10 mouse cellular contexts compared by ENCODE assay signal in genomic region chr11:53632122-53632733, GRCm38 (mm10). TPM values are rescaled to one million over a fixed set of nuclear protein-coding genes. Genes with fewer than 3 reads are reported as not detected.
DNase-seq lines count a peak whose midpoint lies in the region; ATAC-seq and TF ChIP-seq lines count a peak whose summit lies in the region.
"Had no signal": no experiment of that assay in that cellular context is flagged by ENCODE, and none has a peak within 500 bp of the region (broad histone marks: within the 10 kb centered on the region; RNA-seq: fewer than 3 reads in every experiment).

No protein-coding gene starts in this region.

- H3K4me1 ChIP-seq in forebrain, embryonic 14.5 days (ENCODE audit: control insufficient read depth, insufficient read depth, low read length) = 0 out of 2 replicates have a peak, but pooled peaks cover 3% of the 10 kb centered on the region
- peaks cover 6% of the 10 kb centered on the region for H3K4me1 ChIP-seq in forebrain, embryonic 16.5 days (replicated peaks; ENCODE audit: control insufficient read depth, insufficient read depth, low read length)
- H3K4me1 ChIP-seq in liver, embryonic 14.5 days (replicated peaks; ENCODE audit: control insufficient read depth in 2 of 2, insufficient read depth in 2 of 2, low read length in 1 of 2) = peaks cover 3 to 5% of the 10 kb centered on the region in 2 experiments
- peaks cover 41% of the 10 kb centered on the region for H3K4me1 ChIP-seq in liver, embryonic 12.5 days
- H3K4me1 ChIP-seq in neural tube, embryonic 15.5 days = peaks cover 12% of the 10 kb centered on the region

- ATAC-seq in forebrain, embryonic 14.5 days = no peak
- ATAC-seq in forebrain, embryonic 16.5 days = no peak
- ATAC-seq in liver, embryonic 14.5 days (ENCODE audit: insufficient read depth) = no peak
- no peak for ATAC-seq in liver, embryonic 12.5 days
- ATAC-seq in megakaryocyte progenitor cell, adult 5-6 weeks (replicated peaks; ENCODE audit: poor library complexity) = peak; percentile 42
- no peak for ATAC-seq in neural tube, embryonic 15.5 days (ENCODE audit: low FRiP score)

- no peaks in the 10 kb centered on the region for H3K36me3 ChIP-seq in forebrain, embryonic 14.5 days (ENCODE audit: control insufficient read depth, insufficient read depth, low read length)
- H3K36me3 ChIP-seq in forebrain, embryonic 16.5 days (ENCODE audit: control insufficient read depth, insufficient read depth) = no peaks in the 10 kb centered on the region
- no peaks in the 10 kb centered on the region for H3K36me3 ChIP-seq in liver, embryonic 14.5 days (replicated peaks; ENCODE audit: control insufficient read depth, insufficient read depth, low read depth)
- H3K36me3 ChIP-seq in liver, embryonic 12.5 days = no peaks in the 10 kb centered on the region
- H3K36me3 ChIP-seq in neural tube, embryonic 15.5 days = no peaks in the 10 kb centered on the region
- H3K36me3 ChIP-seq: heart, embryonic 10.5 days had no signal

- WGBS in forebrain, embryonic 14.5 days = 73% methylated on average over 14 of the region's 14 CpGs
- WGBS in forebrain, embryonic 16.5 days = 72% methylated on average over 14 of the region's 14 CpGs
- 74% methylated on average over 14 of the region's 14 CpGs for WGBS in liver, embryonic 14.5 days (ENCODE audit: insufficient replicate concordance)
- 77% methylated on average over 14 of the region's 14 CpGs for WGBS in liver, embryonic 12.5 days (ENCODE audit: insufficient replicate concordance)
- 75% methylated on average over 14 of the region's 14 CpGs for WGBS in neural tube, embryonic 15.5 days

- H3K4me2 ChIP-seq in forebrain, embryonic 14.5 days (ENCODE audit: low read length) = no peak overlapping the region
- H3K4me2 ChIP-seq in forebrain, embryonic 16.5 days (ENCODE audit: low read length) = no peak overlapping the region
- H3K4me2 ChIP-seq in liver, embryonic 14.5 days (ENCODE audit: low read depth) = no peak overlapping the region
- no peak overlapping the region for H3K4me2 ChIP-seq in liver, embryonic 12.5 days
- no peak overlapping the region for H3K4me2 ChIP-seq in neural tube, embryonic 15.5 days

- peak; percentile 6 for DNase-seq in forebrain, embryonic 14.5 days (ENCODE audit: low spot score)
- no peak for DNase-seq in liver, embryonic 14.5 days (ENCODE audit: low read depth in 3 of 3, low spot score in 3 of 3)
- peak; percentile 64 for DNase-seq in R1 (ENCODE audit: low read depth, low spot score)
- no peak for DNase-seq in ovary, adult 18-20 months (ENCODE audit: low spot score)
- DNase-seq: kidney, postnatal 14 days had no signal

- no peak for TF ChIP-seq EP300 in liver, embryonic 14.5 days (IDR thresholded peaks at IDR 0.05; ENCODE audit: low read depth)

- H3K9ac ChIP-seq in forebrain, embryonic 14.5 days (ENCODE audit: low read length) = no peak overlapping the region
- H3K9ac ChIP-seq in forebrain, embryonic 16.5 days (replicated peaks; ENCODE audit: low read depth, low read length) = no peak overlapping the region
- H3K9ac ChIP-seq in liver, embryonic 14.5 days (replicated peaks) = no peak overlapping the region
- no peak overlapping the region for H3K9ac ChIP-seq in liver, embryonic 12.5 days
- H3K9ac ChIP-seq in neural tube, embryonic 15.5 days (replicated peaks) = no peak overlapping the region

- 0 out of 2 replicates have a peak, but pooled peaks cover 5% of the 10 kb centered on the region for H3K27me3 ChIP-seq in forebrain, embryonic 14.5 days (replicated peaks; ENCODE audit: control insufficient read depth, insufficient read depth, low read length)
- 0 out of 2 replicates have a peak, but pooled peaks cover 6% of the 10 kb centered on the region for H3K27me3 ChIP-seq in forebrain, embryonic 16.5 days (replicated peaks; ENCODE audit: control insufficient read depth, insufficient read depth, low read length)
- H3K27me3 ChIP-seq in liver, embryonic 14.5 days (ENCODE audit: control insufficient read depth, insufficient read depth, low read length) = peaks cover 6% of the 10 kb centered on the region; the same call in 1 of the 2 replicates
- peaks cover 29% of the 10 kb centered on the region for H3K27me3 ChIP-seq in liver, embryonic 12.5 days (replicated peaks)
- peaks cover 18% of the 10 kb centered on the region for H3K27me3 ChIP-seq in neural tube, embryonic 15.5 days (replicated peaks)

- H3K27ac ChIP-seq in forebrain, embryonic 14.5 days (ENCODE audit: low read depth, low read length) = no peak overlapping the region
- H3K27ac ChIP-seq in forebrain, embryonic 16.5 days (ENCODE audit: low read length) = no peak overlapping the region
- no peak overlapping the region for H3K27ac ChIP-seq in liver, embryonic 14.5 days
- no peak overlapping the region for H3K27ac ChIP-seq in liver, embryonic 12.5 days
- no peak overlapping the region for H3K27ac ChIP-seq in neural tube, embryonic 15.5 days (replicated peaks)

- H3K9me3 ChIP-seq in forebrain, embryonic 14.5 days (replicated peaks; ENCODE audit: control insufficient read depth, low read length) = no peaks in the 10 kb centered on the region
- H3K9me3 ChIP-seq in forebrain, embryonic 16.5 days (ENCODE audit: control insufficient read depth, low read length) = no peaks in the 10 kb centered on the region
- H3K9me3 ChIP-seq in liver, embryonic 14.5 days (ENCODE audit: control insufficient read depth, low read length) = no peaks in the 10 kb centered on the region
- H3K9me3 ChIP-seq in liver, embryonic 12.5 days (replicated peaks) = no peaks in the 10 kb centered on the region
- H3K9me3 ChIP-seq in neural tube, embryonic 15.5 days (replicated peaks) = no peaks in the 10 kb centered on the region
- H3K9me3 ChIP-seq: heart, embryonic 10.5 days had no signal

- TF ChIP-seq CTCF in liver, embryonic 14.5 days (IDR thresholded peaks at IDR 0.05; ENCODE audit: low read depth) = peak; percentile 54

- H3K4me3 ChIP-seq in forebrain, embryonic 14.5 days (ENCODE audit: low read depth, low read length) = no peak overlapping the region
- H3K4me3 ChIP-seq in forebrain, embryonic 16.5 days (replicated peaks; ENCODE audit: low read length) = no peak overlapping the region
- H3K4me3 ChIP-seq in liver, embryonic 14.5 days (ENCODE audit: insufficient read depth in 1 of 2, low read depth in 2 of 2, low read length in 2 of 2) = no peak overlapping the region
- H3K4me3 ChIP-seq in liver, embryonic 12.5 days = no peak overlapping the region
- no peak overlapping the region for H3K4me3 ChIP-seq in neural tube, embryonic 15.5 days (replicated peaks)
- H3K4me3 ChIP-seq: heart, embryonic 10.5 days had no signal

RNA-seq across cellular contexts. Expression of gene Il13, which starts 2.3 kb away (rescaled TPM):
- not detected in 2 replicates for polyA plus RNA-seq in forebrain, embryonic 14.5 days (2014; fragmentation: Nextera tagmentation; extraction: Ambion mirVana)
- not detected in 2 replicates for polyA plus RNA-seq in forebrain, embryonic 16.5 days (2015; fragmentation: Nextera tagmentation; extraction: Ambion mirVana)
- 0.04 TPM in 1 of 2 replicates, not detected in the other for polyA plus RNA-seq in liver, embryonic 14.5 days (2012; rRNA removed)
- polyA plus RNA-seq in liver, embryonic 14.5 days (2014; fragmentation: Nextera tagmentation; extraction: Ambion mirVana) = not detected in 2 replicates
- not detected in 2 replicates for polyA plus RNA-seq in liver, embryonic 12.5 days (2016; fragmentation: Nextera tagmentation; extraction: Ambion mirVana)
- total RNA-seq in megakaryocyte progenitor cell, adult 5-6 weeks (2015) = not detected in 2 replicates
- not detected in 2 replicates for total RNA-seq in megakaryocyte progenitor cell, adult 5-6 weeks (2017)
- polyA plus RNA-seq in neural tube, embryonic 15.5 days (2015; fragmentation: Nextera tagmentation; extraction: Ambion mirVana) = 0.20 TPM in 1 of 2 replicates, not detected in the other
- polyA plus RNA-seq: heart, embryonic 10.5 days had no signal

RNA-seq across cellular contexts. Expression of gene Il4, which starts 13.8 kb away (rescaled TPM):
- polyA plus RNA-seq in forebrain, embryonic 14.5 days (2014; fragmentation: Nextera tagmentation; extraction: Ambion mirVana) = 5.9 and 6.9 TPM in 2 replicates
- 3.0 and 4.7 TPM in 2 replicates for polyA plus RNA-seq in forebrain, embryonic 16.5 days (2015; fragmentation: Nextera tagmentation; extraction: Ambion mirVana)
- polyA plus RNA-seq in liver, embryonic 14.5 days (2012; rRNA removed) = 0.26 and 0.27 TPM in 2 replicates
- polyA plus RNA-seq in liver, embryonic 14.5 days (2014; fragmentation: Nextera tagmentation; extraction: Ambion mirVana) = 0.61 and 0.73 TPM in 2 replicates
- 0.81 TPM in 2 replicates for polyA plus RNA-seq in liver, embryonic 12.5 days (2016; fragmentation: Nextera tagmentation; extraction: Ambion mirVana)
- not detected in 2 replicates for total RNA-seq in megakaryocyte progenitor cell, adult 5-6 weeks (2015)
- total RNA-seq in megakaryocyte progenitor cell, adult 5-6 weeks (2017) = not detected in 2 replicates
- 5.0 and 5.4 TPM in 2 replicates for polyA plus RNA-seq in neural tube, embryonic 15.5 days (2015; fragmentation: Nextera tagmentation; extraction: Ambion mirVana)

Comparison
In these comparisons a context has a peak if more than half of its experiments do, and no peak if none do; other contexts are left out.
1. DNase-seq: peak in forebrain, embryonic 14.5 days (single experiment) and R1 (single experiment); none in liver, embryonic 14.5 days (0 of 3) and ovary, adult 18-20 months (single experiment).